Mouse (Mus musculus): ENCODE measurements at regions not wholly inside any gene's neighbourhood (a gene's known extent, or its start where the extent isn't known, plus 50 kb on each side); places are given as distances from the start of the nearest gene placed in this dataset.

- no peak for DNase-seq
Observed at GRCm38 (mm10) chr17:70942478-70942877, 60.0 kb upstream of the Myom1 start.

- DNase-seq = no peak
Observed at GRCm38 (mm10) chr17:70934258-70934657, 68.2 kb upstream of the Myom1 start.

- no peak for DNase-seq
Observed at GRCm38 (mm10) chr17:70933122-70934050, 69.0 kb upstream of the Myom1 start.

- DNase-seq = no peak
Observed at GRCm38 (mm10) chr17:70932565-70932964, 69.9 kb upstream of the Myom1 start.

GRCm38 (mm10) chr17:70930600-70930999 lies 71.8 kb upstream of the Myom1 start:
- DNase-seq = no peak

- DNase-seq = no peak
Observed at GRCm38 (mm10) chr17:70929582-70929981, 72.9 kb upstream of the Myom1 start.

GRCm38 (mm10) chr17:70924565-70925220 lies 71.3 kb upstream of the Tgif1 start:
- no peak for DNase-seq

- DNase-seq = no peak
Observed at GRCm38 (mm10) chr17:70921681-70922080, 68.3 kb upstream of the Tgif1 start.

- DNase-seq = no peak
Observed at GRCm38 (mm10) chr17:70920181-70920580, 66.8 kb upstream of the Tgif1 start.

GRCm38 (mm10) chr17:70917183-70917935 lies 64.0 kb upstream of the Tgif1 start:
- peak; percentile 50 for DNase-seq

GRCm38 (mm10) chr17:70916089-70916750 lies 62.9 kb upstream of the Tgif1 start:
- DNase-seq = no peak

- DNase-seq = no peak
Observed at GRCm38 (mm10) chr17:70915445-70915844, 62.1 kb upstream of the Tgif1 start.

GRCm38 (mm10) chr17:70910238-70910637 lies 56.9 kb upstream of the Tgif1 start:
- no peak for DNase-seq

- DNase-seq = no peak
Observed at GRCm38 (mm10) chr17:70909573-70909972, 56.2 kb upstream of the Tgif1 start.

GRCm38 (mm10) chr17:70908328-70908727 lies 55.0 kb upstream of the Tgif1 start:
- no peak for DNase-seq
